Mouse (Mus musculus): ENCODE results near the gene Trp73. TPM values are rescaled to one million over a fixed set of nuclear protein-coding genes. Genes with fewer than 3 reads are reported as not detected.

Gene Trp73
- not detected for polyA plus RNA-seq (2014; fragmentation: Illumina TruSeq; extraction: RNeasy Lipid Tissue Mini Kit (QIAGEN cat#74804); ENCODE audit: low read depth, low replicate concordance)

GRCm38 (mm10) chr4:154140182-154140212, at the start of gene Trp73:
Gene Trp73 (minus strand): TSS chr4:154140208.

GRCm38 (mm10) chr4:154170506-154171150, 30.6 kb upstream of the Trp73 start, which contains the start of gene Megf6:
Gene Megf6 (plus strand): TSS chr4:154170730.

GRCm38 (mm10) chr4:154160538-154161390, 20.8 kb upstream of the Trp73 start, which contains the start of gene Tprgl:
Gene Tprgl (minus strand): TSS chr4:154160666.

GRCm38 (mm10) chr4:154142211-154143040, 2.4 kb upstream of the Trp73 start, which contains the start of gene Wrap73:
Gene Wrap73 (plus strand): TSS chr4:154142372.

GRCm38 (mm10) chr4:154042577-154042976, 97.4 kb downstream of the Trp73 start, which contains the start of gene Ccdc27:
Gene Ccdc27 (minus strand): TSS chr4:154042677.

GRCm38 (mm10) chr4:154025641-154026440, 114.2 kb downstream of the Trp73 start, which contains the start of gene Smim1:
Gene Smim1 (minus strand): TSS chr4:154026230.

GRCm38 (mm10) chr4:154011646-154012089, 128.3 kb downstream of the Trp73 start, which contains the start of gene Lrrc47:
Gene Lrrc47 (plus strand): TSS chr4:154011731.

Other genes starting within 250 kb of the Trp73 start
- gene A430005L14Rik, start 183.0 kb downstream of the Trp73 start, polyA plus RNA-seq (2014; fragmentation: Illumina TruSeq; extraction: RNeasy Lipid Tissue Mini Kit (QIAGEN cat#74804); ENCODE audit: low read depth, low replicate concordance): 5.5 TPM
- 1.7 TPM for gene Dffb, start 165.1 kb downstream of the Trp73 start, polyA plus RNA-seq (2014; fragmentation: Illumina TruSeq; extraction: RNeasy Lipid Tissue Mini Kit (QIAGEN cat#74804); ENCODE audit: low read depth, low replicate concordance)
- gene Cep104, start 165.0 kb downstream of the Trp73 start, polyA plus RNA-seq (2014; fragmentation: Illumina TruSeq; extraction: RNeasy Lipid Tissue Mini Kit (QIAGEN cat#74804); ENCODE audit: low read depth, low replicate concordance): 35.3 TPM
- gene Lrrc47, start 128.5 kb downstream of the Trp73 start, polyA plus RNA-seq (2014; fragmentation: Illumina TruSeq; extraction: RNeasy Lipid Tissue Mini Kit (QIAGEN cat#74804); ENCODE audit: low read depth, low replicate concordance): 18.2 TPM
- 1.3 TPM for gene Smim1, start 114.0 kb downstream of the Trp73 start, polyA plus RNA-seq (2014; fragmentation: Illumina TruSeq; extraction: RNeasy Lipid Tissue Mini Kit (QIAGEN cat#74804); ENCODE audit: low read depth, low replicate concordance)
- gene Ccdc27, start 97.5 kb downstream of the Trp73 start, polyA plus RNA-seq (2014; fragmentation: Illumina TruSeq; extraction: RNeasy Lipid Tissue Mini Kit (QIAGEN cat#74804); ENCODE audit: low read depth, low replicate concordance): not detected
- 3.1 TPM for gene Wrap73, start 2.2 kb upstream of the Trp73 start, polyA plus RNA-seq (2014; fragmentation: Illumina TruSeq; extraction: RNeasy Lipid Tissue Mini Kit (QIAGEN cat#74804); ENCODE audit: low read depth, low replicate concordance)
- 151 TPM for gene Tprgl, start 20.5 kb upstream of the Trp73 start, polyA plus RNA-seq (2014; fragmentation: Illumina TruSeq; extraction: RNeasy Lipid Tissue Mini Kit (QIAGEN cat#74804); ENCODE audit: low read depth, low replicate concordance)
- not detected for gene Megf6, start 30.5 kb upstream of the Trp73 start, polyA plus RNA-seq (2014; fragmentation: Illumina TruSeq; extraction: RNeasy Lipid Tissue Mini Kit (QIAGEN cat#74804); ENCODE audit: low read depth, low replicate concordance)
- not detected for gene Arhgef16, start 161.5 kb upstream of the Trp73 start, polyA plus RNA-seq (2014; fragmentation: Illumina TruSeq; extraction: RNeasy Lipid Tissue Mini Kit (QIAGEN cat#74804); ENCODE audit: low read depth, low replicate concordance)
- not detected for gene B230104I21Rik, start 195.9 kb upstream of the Trp73 start, polyA plus RNA-seq (2014; fragmentation: Illumina TruSeq; extraction: RNeasy Lipid Tissue Mini Kit (QIAGEN cat#74804); ENCODE audit: low read depth, low replicate concordance)